Mouse (Mus musculus): ENCODE results near the gene Ptger4.

Gene Ptger4

DNA sequence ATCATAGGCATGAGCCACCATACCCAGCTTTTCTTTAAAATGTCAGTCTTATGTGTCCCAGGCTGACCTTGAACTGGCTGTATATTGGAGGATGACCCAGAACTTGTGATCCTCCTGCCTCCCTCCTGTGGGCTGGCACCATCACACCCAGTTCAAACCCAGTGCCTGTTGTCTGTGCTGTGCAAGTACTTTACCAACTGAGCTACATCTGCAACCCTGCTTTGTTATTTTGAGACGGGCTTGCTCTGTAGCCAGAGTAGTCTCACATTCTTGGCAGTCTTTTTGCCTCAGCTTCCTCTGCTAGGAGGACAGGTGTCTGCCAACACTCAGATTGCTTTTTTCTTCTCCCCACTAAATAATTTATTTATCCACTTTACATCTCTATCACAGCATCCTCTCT lies 86.6 kb downstream of the Ptger4 start:
- no peak for DNase-seq

Data from right cerebral cortex, postnatal 14 days (tissue).